Mouse (Mus musculus) embryonic facial prominence, embryonic 11.5 days (tissue): ENCODE measurements at regions not wholly inside any gene's neighbourhood (a gene's known extent, or its start where the extent isn't known, plus 50 kb on each side); places are given as distances from the start of the nearest gene placed in this dataset.
A peak's percentile ranks its signal among the peaks of the same experiment; 100 is the strongest.

ENCODE experiments used
- ATAC-seq: fragments of 200-750 bp; cut with Nextera tagmentation; replicated peaks from 2 replicates; pipeline ENCODE4 v1.8.0; 2017; ENCODE audit warnings: low read depth; ENCODE audit not compliant: insufficient number of reproducible peaks, low FRiP score, low TSS enrichment
- DNase-seq: peaks from one replicate; pipeline ENCODE4 v3.0.0-alpha.2; 2015; ENCODE audit warnings: low spot score
- H3K27ac ChIP-seq: fragments of 300-500 bp; sonication (generic); replicated peaks from 2 replicates; pipeline ENCODE4 v1.5.1; 2014; ENCODE audit warnings: mild to moderate bottlenecking, low read depth, low read length, control low read depth
- H3K27me3 ChIP-seq: fragments of 300-500 bp; sonication (generic); 2 replicates; pipeline ENCODE4 v1.6.1; 2014; ENCODE audit warnings: mild to moderate bottlenecking, low read length, moderate library complexity, mixed read lengths; ENCODE audit not compliant: control insufficient read depth, insufficient read depth
- H3K36me3 ChIP-seq: fragments of 300-500 bp; sonication (generic); replicated peaks from 2 replicates; pipeline ENCODE4 v1.6.1; 2014; ENCODE audit warnings: low read depth, mild to moderate bottlenecking, low read length, moderate library complexity, mixed read lengths; ENCODE audit not compliant: control insufficient read depth, insufficient read depth
- H3K4me1 ChIP-seq: fragments of 300-500 bp; sonication (generic); 2 replicates; pipeline ENCODE4 v1.6.1; 2014; ENCODE audit warnings: low read length, mixed read lengths; ENCODE audit not compliant: control insufficient read depth, insufficient read depth
- H3K4me2 ChIP-seq: fragments of 300-500 bp; sonication (generic); 2 replicates; pipeline ENCODE4 v1.6.1; 2014; ENCODE audit warnings: low read depth, mild to moderate bottlenecking, control low read depth, low read length, moderate library complexity
- H3K4me3 ChIP-seq: fragments of 300-500 bp; sonication (generic); 2 replicates; pipeline ENCODE4 v1.5.1; 2014; ENCODE audit warnings: low read depth, low read length, control low read depth
- H3K9ac ChIP-seq: fragments of 300-500 bp; sonication (generic); replicated peaks from 2 replicates; pipeline ENCODE4 v1.6.1; 2014; ENCODE audit warnings: mild to moderate bottlenecking, control low read depth, low read length
- H3K9me3 ChIP-seq: fragments of 300-500 bp; sonication (generic); replicated peaks from 2 replicates; pipeline ENCODE4 v1.6.1; 2016; ENCODE audit warnings: mild to moderate bottlenecking, low read length, inconsistent platforms, mixed read lengths; ENCODE audit not compliant: control insufficient read depth
- WGBS: fragments of 180-500 bp; shearing (Covaris S2); extraction: QIAGEN DNeasy Blood & Tissue Kit; methylation state at CpG from one replicate; pipeline ENCODE4 v1.1.7; 2014; 5-methylcytosine and 5-hydroxymethylcytosine counted together

- no peaks in the 10 kb centered on the region; the same call in 1 of the 2 replicates for H3K4me1 ChIP-seq
Observed at GRCm38 (mm10) chr8:34447880-34448830, 336.6 kb upstream of the Gm10131 start.

DNA sequence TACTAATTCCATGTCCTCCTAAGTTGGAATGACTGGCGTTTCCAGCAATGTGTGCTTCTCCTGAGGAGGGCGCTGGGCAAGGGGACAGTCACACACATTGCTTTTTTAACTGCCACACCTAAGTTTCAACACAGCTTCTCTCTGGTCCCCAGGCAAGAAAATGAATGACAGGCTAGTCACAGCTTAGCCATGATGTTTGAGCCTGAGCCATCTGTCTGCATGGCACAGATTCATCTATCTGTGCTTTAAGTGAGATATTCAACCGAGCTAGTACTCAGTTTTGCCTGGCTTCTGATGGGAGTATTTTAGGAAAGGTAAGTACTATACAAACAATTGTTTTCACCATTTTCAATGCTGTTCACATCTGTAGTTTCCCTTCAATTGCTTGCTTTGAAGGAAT, 331.2 kb upstream of the Gm10131 start:
- H3K9me3 ChIP-seq = no peaks in the 10 kb centered on the region
- H3K36me3 ChIP-seq = no peaks in the 10 kb centered on the region
- ATAC-seq (no peak), DNase-seq (no peak)
- H3K4me1 ChIP-seq = no peaks in the 10 kb centered on the region
- no peak overlapping the region for H3K27ac ChIP-seq
- 87% methylated on average over 3 of the region's 3 CpGs for WGBS
- H3K4me2 ChIP-seq = no peak overlapping the region
- no peak overlapping the region for H3K4me3 ChIP-seq
- H3K9ac ChIP-seq = no peak overlapping the region
- H3K27me3 ChIP-seq = no peaks in the 10 kb centered on the region

More at GRCm38 (mm10) chr8:34447880-34448830, 336.6 kb upstream of the Gm10131 start:
- ATAC-seq = no peak
- WGBS = 41% methylated on average over 18 of the region's 18 CpGs
- Histone ChIP-seq H3K4me3 (no peak overlapping the region), H3K36me3 (no peaks in the 10 kb centered on the region), H3K27me3 (no peaks in the 10 kb centered on the region), H3K9ac (no peak overlapping the region), H3K27ac (no peak overlapping the region), H3K9me3 (no peaks in the 10 kb centered on the region), H3K4me2 (no peak overlapping the region)
- DNase-seq = peak; percentile 48

- 69% methylated on average over 3 of the region's 3 CpGs for WGBS
- ATAC-seq (no peak), DNase-seq (no peak)
- no peak overlapping the region for H3K9ac ChIP-seq
- H3K27me3 ChIP-seq = no peaks in the 10 kb centered on the region
- H3K27ac ChIP-seq = no peak overlapping the region
- H3K36me3 ChIP-seq = no peaks in the 10 kb centered on the region
- H3K4me2 ChIP-seq = no peak overlapping the region
- no peaks in the 10 kb centered on the region for H3K4me1 ChIP-seq
- H3K4me3 ChIP-seq = no peak overlapping the region
- H3K9me3 ChIP-seq = no peaks in the 10 kb centered on the region
Observed at GRCm38 (mm10) chr8:34441756-34442155, 330.2 kb upstream of the Gm10131 start.

DNA sequence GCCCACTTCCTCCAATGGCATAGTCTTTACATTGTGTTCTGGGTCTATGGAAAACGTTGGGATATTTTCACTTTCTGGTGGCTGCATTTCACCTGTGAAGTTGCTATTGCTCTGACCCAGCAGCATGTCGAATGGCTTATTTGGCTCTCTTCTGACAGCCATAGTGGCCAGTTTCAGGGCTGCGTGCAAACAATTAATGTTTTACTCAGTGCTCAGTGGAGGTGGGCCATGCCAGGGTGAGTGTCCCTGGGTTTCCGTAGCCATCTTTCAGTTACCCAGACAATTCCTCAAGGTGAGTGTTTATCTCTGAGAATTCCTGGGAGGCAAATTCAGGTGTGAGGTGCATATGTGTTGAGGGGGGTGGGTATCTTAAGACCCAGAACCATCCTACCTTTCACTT, 329.2 kb upstream of the Gm10131 start:
- H3K4me2 ChIP-seq = no peak overlapping the region
- no peak overlapping the region for H3K4me3 ChIP-seq
- H3K4me1 ChIP-seq = no peaks in the 10 kb centered on the region
- no peaks in the 10 kb centered on the region for H3K36me3 ChIP-seq
- no peak for ATAC-seq
- no peaks in the 10 kb centered on the region for H3K9me3 ChIP-seq
- no peak for DNase-seq
- H3K9ac ChIP-seq = no peak overlapping the region
- no peak overlapping the region for H3K27ac ChIP-seq
- WGBS = 87% methylated on average over 4 of the region's 4 CpGs
- H3K27me3 ChIP-seq = no peaks in the 10 kb centered on the region

DNA sequence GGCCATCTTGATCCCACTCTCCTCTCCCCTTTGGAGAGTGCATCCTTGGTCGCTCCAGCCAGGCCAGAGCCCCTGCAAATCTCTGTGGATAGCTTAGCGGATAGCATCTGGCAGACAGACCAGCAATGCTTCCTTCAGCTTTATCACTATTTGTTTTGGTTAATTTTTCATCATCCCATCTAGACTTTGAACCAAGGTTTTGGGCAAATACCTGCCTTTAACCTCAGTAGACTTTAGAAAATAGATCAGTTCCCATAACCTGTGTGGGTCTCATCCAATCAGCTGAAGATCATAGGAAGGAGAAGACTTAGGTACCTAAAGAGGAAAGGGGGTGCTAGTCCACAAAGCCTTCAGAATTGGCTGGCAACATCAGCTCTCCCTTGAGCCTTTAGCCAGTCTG, 327.2 kb upstream of the Gm10131 start:
- no peak overlapping the region for H3K4me2 ChIP-seq
- 90% methylated on average over 2 of the region's 2 CpGs for WGBS

GRCm38 (mm10) chr8:34431985-34432384, 320.4 kb upstream of the Gm10131 start:
- Histone ChIP-seq H3K27me3 (no peaks in the 10 kb centered on the region), H3K36me3 (no peaks in the 10 kb centered on the region), H3K27ac (no peak overlapping the region), H3K9ac (no peak overlapping the region), H3K4me2 (no peak overlapping the region), H3K4me3 (no peak overlapping the region), H3K4me1 (no peaks in the 10 kb centered on the region), H3K9me3 (no peaks in the 10 kb centered on the region)
- DNase-seq (no peak), ATAC-seq (no peak)
- WGBS = 90% methylated on average over 7 of the region's 7 CpGs

More for the DNA sequence above, 327.2 kb upstream of the Gm10131 start:
- Histone ChIP-seq H3K4me3 (no peak overlapping the region), H3K4me1 (no peaks in the 10 kb centered on the region), H3K36me3 (no peaks in the 10 kb centered on the region), H3K9ac (no peak overlapping the region), H3K9me3 (no peaks in the 10 kb centered on the region), H3K27me3 (no peaks in the 10 kb centered on the region), H3K27ac (no peak overlapping the region)
- DNase-seq (no peak), ATAC-seq (no peak)

- 54% methylated on average over 3 of the region's 3 CpGs for WGBS
- H3K36me3 ChIP-seq = no peaks in the 10 kb centered on the region
- no peak overlapping the region for H3K9ac ChIP-seq
- no peak overlapping the region for H3K4me3 ChIP-seq
- H3K4me1 ChIP-seq = no peaks in the 10 kb centered on the region
- H3K27ac ChIP-seq = no peak overlapping the region
- no peaks in the 10 kb centered on the region for H3K9me3 ChIP-seq
- DNase-seq = peak; percentile 11
- no peak overlapping the region for H3K4me2 ChIP-seq
- no peak for ATAC-seq
- no peaks in the 10 kb centered on the region for H3K27me3 ChIP-seq
Observed at GRCm38 (mm10) chr8:34429231-34429630, 317.7 kb upstream of the Gm10131 start.

DNA sequence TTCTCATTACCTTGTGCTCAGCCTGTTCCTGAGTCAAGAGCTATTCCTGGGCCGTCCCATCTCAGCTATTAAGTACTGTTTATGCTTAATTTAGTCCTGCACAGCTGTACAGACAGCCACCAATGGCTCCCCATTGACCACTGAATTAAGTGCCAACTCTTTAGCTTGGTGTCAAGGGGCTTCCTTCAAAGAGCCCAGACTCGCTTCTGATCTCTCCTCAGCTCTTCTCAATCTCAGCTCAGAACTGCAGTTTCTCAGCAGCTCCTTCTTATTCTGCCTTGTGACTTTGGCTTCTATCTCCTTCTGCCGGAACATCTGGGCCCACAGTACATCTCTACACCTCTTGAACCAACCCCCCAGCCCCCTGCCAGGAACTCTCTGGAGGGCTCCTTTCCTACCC, 290.0 kb upstream of the Gm10131 start:
- DNase-seq = no peak
- no peak for ATAC-seq
- H3K4me3 ChIP-seq = no peak overlapping the region

More for the DNA sequence above, 290.0 kb upstream of the Gm10131 start:
- Histone ChIP-seq H3K9ac (no peak overlapping the region), H3K36me3 (no peaks in the 10 kb centered on the region), H3K4me1 (no peaks in the 10 kb centered on the region), H3K4me2 (no peak overlapping the region), H3K9me3 (no peaks in the 10 kb centered on the region), H3K27me3 (no peaks in the 10 kb centered on the region), H3K27ac (no peak overlapping the region)
- whole genome bisulfite sequencing = 79% methylated on average over 3 of the region's 3 CpGs
